Mouse (Mus musculus) neural tube, embryonic 14.5 days (tissue): ENCODE data around the gene Luzp1. TPM values are rescaled to one million over a fixed set of nuclear protein-coding genes. Genes with fewer than 3 reads are reported as not detected.
A peak's percentile ranks its signal among the peaks of the same experiment; 100 is the strongest.

Experiments
- ATAC-seq: fragments of 200-750 bp; cut with Nextera tagmentation; 2 replicates; pipeline ENCODE4 v1.8.0; 2017; ENCODE audit warnings: low read depth, mild to moderate bottlenecking, moderate TSS enrichment, moderate library complexity
- H3K27ac ChIP-seq: fragments of 300-500 bp; sonication (generic); 2 replicates; pipeline ENCODE4 v1.5.1; 2014; ENCODE audit warnings: low read depth, mild to moderate bottlenecking, control low read depth, low read length, moderate library complexity, mixed read lengths
- H3K27me3 ChIP-seq: fragments of 300-500 bp; sonication (generic); 2 replicates; pipeline ENCODE4 v1.6.1; 2014; ENCODE audit warnings: low read length; ENCODE audit not compliant: control insufficient read depth, insufficient read depth
- H3K36me3 ChIP-seq: fragments of 300-500 bp; sonication (generic); 2 replicates; pipeline ENCODE4 v1.6.1; 2014; ENCODE audit warnings: low read length, mixed read lengths; ENCODE audit not compliant: control insufficient read depth, insufficient read depth
- H3K4me1 ChIP-seq: fragments of 300-500 bp; sonication (generic); 2 replicates; pipeline ENCODE4 v1.6.1; 2014; ENCODE audit warnings: low read length; ENCODE audit not compliant: control insufficient read depth, insufficient read depth
- H3K4me2 ChIP-seq: fragments of 300-500 bp; sonication (generic); 2 replicates; pipeline ENCODE4 v1.6.1; 2014; ENCODE audit warnings: mild to moderate bottlenecking, low read depth, low read length, control low read depth
- H3K4me3 ChIP-seq: fragments of 300-500 bp; sonication (generic); 2 replicates; pipeline ENCODE4 v1.5.1; 2014; ENCODE audit warnings: low read depth, low read length, control low read depth, mixed read lengths
- H3K9ac ChIP-seq: fragments of 300-500 bp; sonication (generic); replicated peaks from 2 replicates; pipeline ENCODE4 v1.6.1; 2014; ENCODE audit warnings: low read depth, mild to moderate bottlenecking, control low read depth, low read length, mixed read lengths
- H3K9me3 ChIP-seq: fragments of 300-500 bp; sonication (generic); 2 replicates; pipeline ENCODE4 v1.6.1; 2016; ENCODE audit warnings: low read length; ENCODE audit not compliant: control insufficient read depth
- WGBS: fragments of 180-500 bp; shearing (Covaris S2); extraction: QIAGEN DNeasy Blood & Tissue Kit; methylation state at CpG from one replicate; pipeline ENCODE4 v1.1.7; 2014; 5-methylcytosine and 5-hydroxymethylcytosine counted together
- polyA plus RNA-seq: library from polyadenylated mRNA; unstranded; fragments of >200 nt; fragmentation: Nextera tagmentation; extraction: Ambion mirVana; gene quantifications from 2 replicates; pipeline ENCODE4 v1.2.1, GENCODE M21; 2014

Luzp1 gene
- polyA plus RNA-seq, 1 experiment from 2014 or later, result 56.8 TPM

GRCm38 (mm10) chr4:136468553-136469327 is 821 bp upstream of the Luzp1 start:
- Histone ChIP-seq H3K36me3 (no peaks in the 10 kb centered on the region), H3K4me3 (no peak overlapping the region; the same call in 1 of the 2 replicates), H3K9me3 (no peaks in the 10 kb centered on the region), H3K27me3 (peaks cover 1% of the 10 kb centered on the region; the same call in 1 of the 2 replicates), H3K4me1 (peaks cover 12% of the 10 kb centered on the region; the same call in 1 of the 2 replicates), H3K27ac (no peak overlapping the region), H3K9ac (no peak overlapping the region), H3K4me2 (0 out of 2 replicates have a peak overlapping the region, but pooled peaks have one; percentile 60)
- 63% methylated on average over 14 of the region's 14 CpGs for WGBS
- peak; percentile 35; the same call in 1 of the 2 replicates for ATAC-seq

DNA sequence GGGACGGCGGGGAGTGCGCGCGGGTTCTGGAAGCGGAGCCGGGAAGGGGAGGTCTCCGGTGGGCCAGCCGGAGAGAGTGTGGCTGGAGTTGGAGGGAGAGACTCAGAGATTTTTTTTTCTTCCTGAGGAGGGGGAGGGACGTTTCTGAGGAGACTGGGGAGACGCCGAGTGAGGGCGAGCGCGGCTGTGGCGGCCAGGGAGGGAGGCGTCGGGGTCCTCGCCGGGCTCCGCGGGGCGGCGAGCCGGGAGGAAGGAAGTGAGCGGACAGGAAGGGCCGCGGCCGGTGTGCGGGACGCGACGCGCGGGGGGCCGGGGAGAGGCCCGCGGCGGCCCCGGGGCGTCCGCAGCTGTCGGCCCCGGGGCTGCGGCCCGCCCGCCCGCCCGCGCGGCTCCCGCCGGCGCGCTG is 383 bp downstream of the Luzp1 start:
- H3K4me3 ChIP-seq, result peak overlapping the region; percentile 88

DNA sequence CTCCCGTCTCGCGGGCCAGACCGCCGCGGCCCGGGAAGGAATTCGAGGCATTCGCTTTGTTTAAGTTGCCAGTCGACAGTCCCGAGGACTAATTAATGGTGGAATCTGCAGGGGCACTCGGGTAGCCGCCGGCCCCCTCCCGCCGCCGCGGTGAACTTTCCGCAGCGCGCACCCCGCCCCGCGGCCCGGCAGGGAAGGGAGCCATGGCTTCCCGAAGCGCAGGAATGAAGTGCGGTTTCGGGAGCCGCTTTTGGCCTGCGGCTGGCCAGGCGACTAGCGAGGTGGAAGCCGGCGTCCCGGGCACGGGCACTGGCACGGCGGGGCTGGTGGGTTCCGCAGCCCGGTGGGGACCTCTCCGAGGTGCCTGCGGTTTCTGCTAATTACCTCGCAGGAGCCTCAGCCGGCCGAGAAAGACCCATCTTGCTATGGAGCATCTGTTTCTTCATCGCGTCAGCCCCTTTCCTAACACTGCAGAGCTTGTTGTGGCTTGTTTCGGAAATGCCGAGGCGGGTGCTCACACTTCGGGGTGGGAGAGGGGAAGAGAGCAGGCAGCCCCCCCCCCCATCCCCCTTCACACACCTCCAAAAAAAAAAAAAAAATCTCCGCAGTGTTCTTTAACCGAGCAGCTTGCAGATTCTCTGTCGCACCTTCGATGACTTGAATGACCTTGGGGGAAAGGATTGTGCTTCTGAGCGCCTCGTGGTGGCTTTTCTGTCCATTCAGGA is 948 bp downstream of the Luzp1 start:
- Histone ChIP-seq H3K4me1 (peaks cover 12% of the 10 kb centered on the region; the same call in 1 of the 2 replicates), H3K4me3 (peak overlapping the region; percentile 88), H3K9me3 (no peaks in the 10 kb centered on the region), H3K27me3 (no peaks in the 10 kb centered on the region), H3K4me2 (peak overlapping the region; percentile 60), H3K9ac (peak overlapping the region; percentile 87), H3K36me3 (no peaks in the 10 kb centered on the region), H3K27ac (peak overlapping the region; percentile 92)
- under 1% methylated on average over 58 of the region's 58 CpGs for WGBS
- ATAC-seq, result peak; percentile 26

More for the DNA sequence above, 383 bp downstream of the Luzp1 start:
- Histone ChIP-seq H3K27ac (peak overlapping the region; percentile 92), H3K9me3 (no peaks in the 10 kb centered on the region), H3K36me3 (no peaks in the 10 kb centered on the region), H3K4me1 (peaks cover 12% of the 10 kb centered on the region; the same call in 1 of the 2 replicates), H3K9ac (peak overlapping the region; percentile 87), H3K27me3 (no peaks in the 10 kb centered on the region), H3K4me2 (peak overlapping the region; percentile 60)
- under 1% methylated on average over 37 of the region's 55 CpGs for WGBS
- ATAC-seq, result peak; percentile 84

DNA sequence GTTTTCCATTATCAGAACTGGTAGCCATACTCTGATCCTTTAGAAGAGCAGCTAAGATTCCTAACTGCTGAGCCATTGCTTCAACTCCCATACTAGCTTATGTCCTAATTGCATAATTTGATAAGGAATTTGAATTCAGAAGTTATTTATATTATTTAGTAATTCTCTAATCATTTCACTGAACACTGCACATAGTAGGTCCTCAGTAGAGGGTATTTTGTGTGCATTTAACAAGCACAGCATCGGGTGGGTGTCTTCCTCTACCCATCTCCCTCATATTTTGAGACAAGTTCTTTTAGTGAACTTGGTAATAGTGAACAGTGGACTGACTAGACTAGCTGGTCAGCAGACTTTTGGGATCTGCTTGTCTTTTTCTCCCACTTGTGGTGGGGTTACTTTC is 7.1 kb downstream of the Luzp1 start:
- WGBS, result 100% methylated on average over 1 of the region's 1 CpGs
- no peak overlapping the region for H3K4me3 ChIP-seq

DNA sequence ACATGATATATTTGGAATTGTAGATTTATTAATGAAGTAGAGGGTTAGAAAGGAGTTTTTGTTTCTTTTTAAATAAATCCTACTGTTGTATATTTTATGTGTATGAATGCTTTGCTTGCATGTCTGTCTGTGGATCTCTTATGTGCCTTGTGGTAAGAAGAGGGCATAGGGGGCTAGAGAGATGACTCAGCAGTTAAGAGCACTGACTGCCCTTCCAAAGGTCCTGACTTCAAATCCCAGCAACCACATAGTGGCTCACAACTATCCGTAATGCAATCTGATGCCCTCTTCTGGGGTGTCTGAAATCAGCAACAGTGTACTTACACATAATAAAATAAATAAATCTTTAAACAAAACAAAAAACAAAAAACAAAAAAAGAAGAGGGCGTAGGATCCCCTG is 17.0 kb downstream of the Luzp1 start:
- 90% methylated on average over 2 of the region's 2 CpGs for WGBS

More for the DNA sequence above, 7.1 kb downstream of the Luzp1 start:
- no peaks in the 10 kb centered on the region for H3K9me3 ChIP-seq
- H3K9ac ChIP-seq, result no peak overlapping the region
- no peaks in the 10 kb centered on the region for H3K36me3 ChIP-seq
- H3K4me1 ChIP-seq, result peaks cover 3% of the 10 kb centered on the region; the same call in 1 of the 2 replicates
- H3K27ac ChIP-seq, result no peak overlapping the region
- no peak for ATAC-seq
- H3K4me2 ChIP-seq, result no peak overlapping the region
- no peaks in the 10 kb centered on the region for H3K27me3 ChIP-seq

DNA sequence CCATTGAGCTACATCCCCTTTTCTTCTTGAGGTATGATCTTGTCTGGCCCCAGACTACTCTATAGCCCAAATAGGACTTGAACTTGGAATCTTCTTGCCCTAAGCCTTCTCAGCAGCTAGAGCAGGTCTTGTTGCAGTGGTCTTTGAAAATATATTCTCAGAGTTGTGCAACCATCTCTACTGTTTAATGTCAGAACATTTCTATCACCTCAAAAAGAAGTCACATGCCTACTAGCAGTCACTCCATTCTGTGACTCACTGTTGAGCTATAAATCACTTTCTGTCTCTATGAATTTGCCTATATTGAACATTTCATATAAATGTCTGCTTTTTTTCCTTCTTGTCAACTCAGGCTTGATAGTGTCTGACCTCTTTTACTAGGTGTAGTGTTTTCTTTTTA is 26.4 kb downstream of the Luzp1 start:
- Histone ChIP-seq H3K4me3 (no peak overlapping the region), H3K27ac (no peak overlapping the region), H3K4me1 (no peaks in the 10 kb centered on the region), H3K9me3 (no peaks in the 10 kb centered on the region), H3K4me2 (no peak overlapping the region), H3K27me3 (no peaks in the 10 kb centered on the region), H3K9ac (no peak overlapping the region), H3K36me3 (no peaks in the 10 kb centered on the region)
- ATAC-seq, result no peak

More for the DNA sequence above, 17.0 kb downstream of the Luzp1 start:
- Histone ChIP-seq H3K27me3 (no peaks in the 10 kb centered on the region), H3K4me1 (no peaks in the 10 kb centered on the region), H3K36me3 (no peaks in the 10 kb centered on the region), H3K4me3 (no peak overlapping the region), H3K9ac (no peak overlapping the region), H3K27ac (no peak overlapping the region), H3K4me2 (no peak overlapping the region), H3K9me3 (no peaks in the 10 kb centered on the region)
- no peak for ATAC-seq

- Histone ChIP-seq H3K4me1 (no peaks in the 10 kb centered on the region), H3K4me2 (no peak overlapping the region), H3K9me3 (no peaks in the 10 kb centered on the region), H3K27ac (no peak overlapping the region), H3K9ac (no peak overlapping the region), H3K36me3 (no peaks in the 10 kb centered on the region), H3K27me3 (no peaks in the 10 kb centered on the region), H3K4me3 (no peak overlapping the region)
- no peak for ATAC-seq
- WGBS, result 41% methylated on average over 2 of the region's 2 CpGs
These were observed 36.1 kb downstream of the Luzp1 start for GRCm38 (mm10) chr4:136505426-136506215.

- H3K9me3 ChIP-seq, result no peaks in the 10 kb centered on the region
- WGBS, result 76% methylated on average over 1 of the region's 1 CpGs
- no peaks in the 10 kb centered on the region for H3K27me3 ChIP-seq
- H3K9ac ChIP-seq, result no peak overlapping the region
- no peak for ATAC-seq
- no peak overlapping the region for H3K4me2 ChIP-seq
- H3K4me1 ChIP-seq, result no peaks in the 10 kb centered on the region
- H3K27ac ChIP-seq, result no peak overlapping the region
- no peak overlapping the region for H3K4me3 ChIP-seq
- H3K36me3 ChIP-seq, result no peaks in the 10 kb centered on the region
These were observed 40.3 kb downstream of the Luzp1 start for GRCm38 (mm10) chr4:136509857-136510256.
